Mouse (Mus musculus) right cerebral cortex, adult 2 months (tissue): ENCODE data around the gene Fam178b.

Experiments
- DNase-seq, 2 experiments: peaks; one replicate each; pipeline ENCODE4 v3.0.0; 2021 to 2022; ENCODE audit warnings: low spot score in 2 of 2

Fam178b gene

GRCm38 (mm10) chr1:36682620-36683355 lies at the start of gene Fam178b:
Gene Fam178b (minus strand): TSS chr1:36683183.
- no peak for DNase-seq

- no peak for DNase-seq
Observed at GRCm38 (mm10) chr1:36724057-36724431, 41.1 kb upstream of the Fam178b start.

DNA sequence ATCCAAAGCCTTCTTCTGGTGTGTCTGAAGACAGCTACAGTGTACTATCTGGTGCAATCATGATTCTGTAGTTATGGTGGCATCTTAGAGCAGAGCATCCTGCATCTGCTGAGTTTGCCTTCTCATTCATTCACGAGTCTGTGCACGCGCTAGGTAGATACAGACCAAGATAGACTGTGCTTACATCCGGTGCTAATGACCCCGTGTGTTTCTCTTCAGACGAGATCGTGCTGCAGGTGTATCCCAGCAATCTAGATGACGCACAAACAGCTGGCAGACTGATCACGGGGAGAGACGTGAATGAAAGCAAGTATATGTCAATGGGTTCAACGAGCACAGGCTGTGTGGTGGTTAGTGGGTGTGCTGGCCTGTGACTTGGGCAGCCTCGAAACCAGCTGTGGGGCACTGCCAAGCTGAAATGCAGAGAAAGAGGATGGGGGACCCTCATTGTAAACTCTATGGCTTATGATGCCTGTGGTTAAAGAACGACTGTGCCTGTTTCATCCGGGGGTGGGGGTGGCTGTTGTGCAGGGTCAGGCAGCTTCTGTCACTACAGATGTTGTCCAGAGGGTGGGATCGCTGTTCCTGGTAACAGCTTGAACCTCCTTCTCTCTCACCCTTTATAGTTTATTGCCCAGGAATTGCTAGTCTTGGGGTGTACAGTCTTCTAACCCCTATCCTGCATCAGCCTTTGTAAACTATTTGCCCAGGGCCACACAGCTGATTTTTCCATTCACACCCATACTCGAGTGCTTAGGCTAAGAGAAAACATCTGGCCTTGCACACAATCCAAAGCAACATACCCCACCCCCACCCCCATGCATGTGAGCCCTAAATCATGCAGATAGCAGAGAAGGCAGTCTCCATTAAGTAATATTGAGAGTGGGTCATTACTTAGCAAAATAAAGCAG lies 40.4 kb upstream of the Fam178b start:
- no peak for DNase-seq

GRCm38 (mm10) chr1:36718786-36719185 lies 35.8 kb upstream of the Fam178b start:
- DNase-seq: no peak

GRCm38 (mm10) chr1:36714311-36714710 lies 31.3 kb upstream of the Fam178b start, which contains the start of gene Actr1b:
Gene Actr1b (minus strand): TSS chr1:36714422.
- DNase-seq: no peak

- DNase-seq: no peak
Observed at GRCm38 (mm10) chr1:36711104-36711503, 28.1 kb upstream of the Fam178b start.

- peak; percentile 98 for DNase-seq
Observed at GRCm38 (mm10) chr1:36709854-36710280, 26.9 kb upstream of the Fam178b start, which contains the start of gene 4933424G06Rik. Gene 4933424G06Rik (plus strand): TSS chr1:36710149.

DNA sequence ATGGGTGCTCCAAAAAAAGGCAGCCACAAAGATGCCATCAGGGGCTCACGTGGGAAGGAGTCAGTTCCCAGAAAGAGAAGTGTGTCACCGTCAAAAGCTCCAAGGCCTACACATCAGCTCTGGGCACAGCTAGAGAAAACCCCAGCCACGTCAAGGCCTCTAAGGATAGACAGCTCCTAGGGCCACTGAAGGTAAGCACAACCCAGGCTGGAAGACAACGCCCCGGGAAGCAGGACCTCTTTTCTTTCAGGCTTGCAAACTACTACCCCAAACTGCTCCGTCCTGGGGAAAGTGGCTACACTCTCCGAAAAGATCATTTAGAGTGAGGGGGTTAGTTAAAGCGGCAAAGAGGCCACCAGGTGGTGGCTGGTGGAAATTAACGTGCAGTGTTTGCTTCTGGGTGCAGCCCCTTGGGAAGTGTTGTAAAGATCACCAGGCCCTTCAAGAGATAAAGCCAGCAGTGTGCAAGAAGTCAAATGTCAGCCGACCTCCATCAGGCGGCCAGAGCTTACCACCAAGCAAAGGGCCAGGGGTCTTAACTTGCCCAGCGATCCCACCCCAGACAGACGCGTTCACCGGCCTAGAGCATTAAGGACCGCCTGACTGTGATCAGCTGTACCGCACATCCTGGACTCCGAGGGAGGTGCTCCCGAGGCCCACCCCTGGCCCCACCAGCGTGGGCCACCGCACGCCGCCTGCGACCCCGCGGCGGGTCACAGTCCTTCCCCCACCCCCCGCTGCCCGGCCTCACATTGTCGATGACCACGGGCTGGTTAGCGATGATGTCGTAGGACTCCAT lies 26.3 kb upstream of the Fam178b start:
- peak in 1 of 2 experiments; percentile 43 for DNase-seq

- DNase-seq: no peak
Observed at GRCm38 (mm10) chr1:36708626-36709025, 25.6 kb upstream of the Fam178b start.

DNA sequence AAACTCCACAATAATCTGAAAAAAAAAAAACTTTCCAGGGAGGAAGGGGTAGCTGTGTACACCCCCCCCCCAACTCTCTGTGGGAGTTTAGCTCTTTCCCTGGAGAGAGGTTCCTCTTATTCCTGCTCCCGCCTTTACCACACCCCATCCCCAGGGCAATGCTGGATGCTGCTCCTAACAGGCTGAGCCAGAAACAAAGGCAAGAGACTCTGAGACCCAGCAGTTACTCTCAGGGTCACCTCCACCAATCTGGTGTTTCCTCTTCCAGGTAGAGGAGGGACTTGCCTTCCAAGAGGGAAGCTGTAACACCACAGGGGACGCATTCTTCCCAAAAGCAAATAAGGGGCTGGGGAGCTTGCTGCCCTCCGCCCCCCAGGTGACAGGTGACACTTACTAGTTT lies 24.8 kb upstream of the Fam178b start:
- no peak for DNase-seq

- DNase-seq: peak in 1 of 2 experiments; percentile 50
Observed at GRCm38 (mm10) chr1:36707166-36707565, 24.2 kb upstream of the Fam178b start.

DNA sequence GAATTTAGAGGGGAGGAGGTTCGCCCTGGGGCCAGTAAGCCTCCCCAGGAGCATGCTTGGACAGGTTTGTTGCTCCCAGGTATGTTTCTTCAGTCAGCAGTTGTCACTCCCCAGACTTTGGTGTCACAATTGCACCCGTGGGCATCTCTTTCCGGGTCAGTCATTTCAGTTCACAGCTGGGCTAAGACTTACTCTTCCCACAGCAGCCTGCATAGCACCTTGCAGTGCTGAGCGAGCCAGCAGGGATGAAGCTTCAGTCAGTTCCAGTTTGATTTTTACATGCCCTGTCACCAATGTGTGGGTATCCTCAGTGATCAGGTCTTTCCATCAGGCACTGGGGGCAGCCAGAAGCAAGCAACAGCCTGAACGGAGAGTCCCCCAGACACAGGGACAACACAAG lies 14.0 kb upstream of the Fam178b start:
- no peak for DNase-seq

DNA sequence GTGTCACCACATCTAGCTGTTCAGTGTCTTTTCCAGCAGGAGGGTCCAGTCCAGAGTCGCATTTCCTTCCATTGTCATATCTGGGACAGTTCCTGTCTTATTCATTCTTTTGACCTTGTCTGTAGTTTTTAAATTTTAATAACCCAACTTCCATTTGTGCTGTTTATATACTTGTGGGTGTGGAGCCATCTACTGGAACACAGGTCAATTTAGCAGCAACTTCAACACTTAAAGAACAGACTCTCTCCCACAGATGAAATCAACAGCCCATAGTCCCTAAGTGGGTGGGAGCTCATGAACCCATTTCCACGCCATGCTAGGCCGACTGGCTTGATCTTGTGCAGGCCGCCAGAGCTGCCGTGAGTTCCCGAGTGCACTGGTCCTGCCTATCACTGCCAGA lies 13.4 kb upstream of the Fam178b start:
- DNase-seq: no peak

- DNase-seq: no peak
Observed at GRCm38 (mm10) chr1:36694871-36695270, 11.9 kb upstream of the Fam178b start.

DNA sequence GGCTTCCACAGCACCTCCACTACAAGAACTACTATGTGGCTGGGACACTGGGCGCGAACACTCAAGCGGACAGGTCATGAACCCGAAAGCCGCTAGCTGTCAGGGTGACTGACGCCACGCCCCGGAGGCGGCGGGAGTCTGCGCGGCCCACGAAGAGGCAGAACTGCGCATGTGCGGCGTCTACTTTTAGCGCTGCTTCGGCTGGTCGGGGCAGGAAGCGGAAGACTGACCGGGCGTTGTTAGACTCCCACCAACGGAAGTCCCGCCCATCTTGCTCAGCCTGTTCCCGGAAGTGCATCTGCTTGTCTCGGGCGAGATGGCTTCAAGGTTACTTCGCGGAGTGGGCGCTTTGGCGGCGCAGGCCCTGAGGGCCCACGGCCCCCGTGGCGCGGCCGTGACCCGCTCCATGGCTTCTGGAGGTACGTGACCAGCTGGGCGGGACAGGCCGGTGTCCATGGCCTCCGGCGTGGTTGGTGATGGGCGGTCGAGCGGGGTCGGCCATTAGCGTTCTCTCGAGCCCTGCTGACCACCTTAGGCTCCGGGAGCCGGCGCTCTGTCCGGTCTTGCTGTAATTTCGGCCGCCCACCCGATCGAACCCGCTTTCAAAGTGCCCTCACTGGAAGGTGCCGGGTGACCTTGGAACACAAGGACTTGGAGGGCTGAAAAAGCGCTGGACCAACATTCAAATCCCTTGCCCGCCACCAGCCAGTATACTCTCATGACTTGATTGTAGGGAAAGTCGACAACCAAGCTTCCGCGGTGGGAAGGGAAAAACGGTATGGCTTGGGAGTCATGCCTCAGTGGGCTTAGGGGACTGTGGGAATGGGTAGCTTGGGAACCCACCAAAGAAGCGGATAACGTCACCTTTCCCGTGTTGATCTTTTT lies 8.5 kb upstream of the Fam178b start, which contains the start of gene Cox5b:
TSS of gene Cox5b (plus strand) at position 179 of the 885 bp plus-strand sequence.
- DNase-seq: peak; percentile 96 to 97

DNA sequence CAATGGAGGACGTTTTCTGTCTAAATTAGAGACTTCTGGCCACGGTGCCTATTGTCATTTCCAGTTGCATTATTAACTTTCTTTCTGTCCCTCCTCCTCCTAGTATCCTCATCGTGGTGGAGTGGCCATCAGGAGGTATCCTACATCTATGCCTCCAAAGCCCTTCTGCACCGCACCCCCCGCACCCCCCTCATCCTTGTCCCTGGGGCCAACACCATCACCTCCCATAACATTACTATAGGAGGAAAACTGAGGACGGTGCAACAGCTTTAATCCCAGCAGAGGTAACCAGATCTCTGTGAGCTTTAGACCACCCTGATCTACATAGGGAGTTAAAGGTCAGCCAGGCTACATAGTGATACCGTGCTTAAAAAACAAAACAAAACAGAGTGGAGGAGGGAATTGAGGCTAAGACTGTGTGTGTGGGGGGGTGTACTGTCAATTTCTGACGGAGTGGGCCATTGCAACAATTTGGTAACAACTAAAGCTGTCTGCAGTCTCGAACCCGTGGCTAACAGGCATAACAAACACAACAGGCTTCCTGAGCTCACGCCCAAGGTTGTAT lies 7.8 kb upstream of the Fam178b start:
- DNase-seq: no peak

GRCm38 (mm10) chr1:36683810-36684467 lies 956 bp upstream of the Fam178b start:
- peak; percentile 85 to 87 for DNase-seq

- DNase-seq: no peak
Observed at GRCm38 (mm10) chr1:36680893-36681292, 2.1 kb downstream of the Fam178b start.

- no peak for DNase-seq
Observed at GRCm38 (mm10) chr1:36674936-36675335, 8.0 kb downstream of the Fam178b start.
